Mouse (Mus musculus): ENCODE results near the gene Gng8. TPM values are rescaled to one million over a fixed set of nuclear protein-coding genes. Genes with fewer than 3 reads are reported as not detected.

Gng8 gene
- polyA plus RNA-seq, 1 experiment from 2014 or later = 7.3 TPM

DNA sequence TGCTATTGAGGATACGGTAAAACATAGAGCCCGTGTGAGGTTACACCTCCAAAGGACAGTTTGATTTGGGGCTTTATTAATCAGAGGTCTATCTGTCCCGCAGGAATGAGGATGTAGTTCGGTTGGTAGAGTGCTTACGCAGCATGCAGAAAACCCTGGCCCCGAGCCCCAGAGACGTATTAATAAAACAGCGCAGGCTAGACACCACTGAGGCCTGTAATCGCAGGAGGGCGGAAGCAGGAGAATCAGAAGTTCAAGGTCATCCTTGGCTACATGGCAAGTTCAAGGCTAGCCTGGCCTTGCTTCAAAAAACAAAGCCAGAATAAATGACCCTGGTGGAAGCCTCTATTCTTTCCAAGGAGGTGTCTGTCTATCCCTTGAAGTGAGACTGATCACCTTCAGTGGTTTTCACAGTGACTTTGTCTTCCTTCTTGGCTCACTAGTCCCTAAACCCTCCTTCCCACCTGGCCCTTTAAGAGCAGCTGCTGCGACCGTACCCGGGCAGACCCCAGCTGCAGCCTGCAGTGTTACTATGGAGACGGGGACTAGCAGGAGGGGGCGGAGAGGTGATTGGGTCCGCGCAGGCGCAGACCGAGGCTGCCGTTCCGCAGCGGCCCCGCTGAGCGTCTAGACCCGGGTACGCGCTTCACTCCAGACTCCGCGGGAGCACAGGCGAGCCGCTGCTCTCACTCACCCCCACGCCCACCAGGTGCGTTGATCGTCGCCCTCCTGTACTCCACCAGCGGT, 52.6 kb downstream of the Gng8 start, which contains the start of gene Pnmal2:
Pnmal2 (plus strand) TSS at position 622 of the 747 bp plus-strand sequence.
- WGBS = 14% methylated on average over 36 of the region's 36 CpGs
- TF ChIP-seq CTCF (IDR thresholded peaks at IDR 0.05; ENCODE audit: low read depth) = no peak
- Histone ChIP-seq H3K9me3 (replicated peaks; ENCODE audit: low read length) (no peaks in the 10 kb centered on the region), H3K36me3 (ENCODE audit: insufficient read depth, low read length) (no peaks in the 10 kb centered on the region), H3K4me3 (replicated peaks; ENCODE audit: low read depth, low read length) (peak within 1 kb of the TSS; percentile 48), H3K27me3 (ENCODE audit: insufficient read depth, low read length) (peaks cover 25% of the 10 kb centered on the region), H3K4me2 (ENCODE audit: low read length) (peak within 1 kb of the TSS; percentile 73), H3K27ac (no peak within 1 kb of the TSS; the same call in 1 of the 2 replicates), H3K9ac (ENCODE audit: low read depth, low read length) (peak within 1 kb of the TSS; percentile 74), H3K4me1 (replicated peaks; ENCODE audit: insufficient read depth, low read length) (peaks cover 37% of the 10 kb centered on the region)
- DNase-seq (ENCODE audit: low spot score) (peak; percentile 97), ATAC-seq (replicated peaks; ENCODE audit: low FRiP score, low read depth) (peak; percentile 86)

DNA sequence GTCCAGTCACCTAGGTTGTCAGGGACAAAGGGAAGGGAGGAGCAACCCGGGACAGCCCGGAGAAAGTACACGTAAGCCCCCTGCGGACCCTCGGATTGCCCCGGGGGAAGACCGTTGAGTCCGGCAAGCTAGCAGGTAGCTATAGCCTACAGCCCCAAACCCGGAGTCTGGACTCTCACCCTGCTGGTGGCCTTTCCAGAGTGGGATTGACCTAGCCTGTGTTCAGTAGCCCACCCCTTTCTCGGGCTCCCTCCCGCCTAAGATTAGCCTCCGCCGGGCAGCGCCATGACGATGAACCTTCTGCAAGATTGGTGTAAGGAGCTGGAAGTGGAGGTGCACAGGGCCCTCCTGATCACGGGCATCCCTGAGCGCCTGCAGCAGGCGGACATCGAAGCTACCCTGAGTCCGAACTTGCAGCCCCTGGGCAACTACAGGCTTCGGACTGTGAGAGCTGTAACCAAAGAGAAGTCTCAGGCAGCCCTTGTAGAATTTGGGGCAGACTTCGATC, 53.3 kb downstream of the Gng8 start:
- H3K4me3 ChIP-seq (replicated peaks; ENCODE audit: low read depth, low read length) = peak overlapping the region; percentile 48
- no peaks in the 10 kb centered on the region for H3K9me3 ChIP-seq (replicated peaks; ENCODE audit: low read length)
- H3K9ac ChIP-seq (ENCODE audit: low read depth, low read length) = peak overlapping the region; percentile 74
- peak overlapping the region; percentile 73 for H3K4me2 ChIP-seq (ENCODE audit: low read length)
- H3K27me3 ChIP-seq (ENCODE audit: insufficient read depth, low read length) = peaks cover 30% of the 10 kb centered on the region
- H3K4me1 ChIP-seq (replicated peaks; ENCODE audit: insufficient read depth, low read length) = peaks cover 37% of the 10 kb centered on the region
- 3% methylated on average over 22 of the region's 22 CpGs for WGBS
- no peak for DNase-seq (ENCODE audit: low spot score)
- no peak for TF ChIP-seq CTCF (IDR thresholded peaks at IDR 0.05; ENCODE audit: low read depth)
- H3K27ac ChIP-seq = no peak overlapping the region; the same call in 1 of the 2 replicates
- peak; percentile 37 for ATAC-seq (replicated peaks; ENCODE audit: low FRiP score, low read depth)
- H3K36me3 ChIP-seq (ENCODE audit: insufficient read depth, low read length) = no peaks in the 10 kb centered on the region

Other genes with a start within 250 kb of the Gng8 start
- not detected in 2 replicates for gene Ceacam15, start 216.1 kb upstream of the Gng8 start, polyA plus RNA-seq (2015; fragmentation: Nextera tagmentation; extraction: Ambion mirVana)
- not detected in 2 replicates for gene Ceacam9, start 169.9 kb upstream of the Gng8 start, polyA plus RNA-seq (2015; fragmentation: Nextera tagmentation; extraction: Ambion mirVana)
- 262 and 263 TPM in 2 replicates for gene Ap2s1, start 153.4 kb upstream of the Gng8 start, polyA plus RNA-seq (2015; fragmentation: Nextera tagmentation; extraction: Ambion mirVana)
- gene Slc1a5, start 110.4 kb upstream of the Gng8 start, polyA plus RNA-seq (2015; fragmentation: Nextera tagmentation; extraction: Ambion mirVana) = 49.0 and 55.8 TPM in 2 replicates
- gene Strn4, start 75.9 kb upstream of the Gng8 start, polyA plus RNA-seq (2015; fragmentation: Nextera tagmentation; extraction: Ambion mirVana) = 65.4 and 71.2 TPM in 2 replicates
- 31.0 and 32.0 TPM in 2 replicates for gene Fkrp, start 75.1 kb upstream of the Gng8 start, polyA plus RNA-seq (2015; fragmentation: Nextera tagmentation; extraction: Ambion mirVana)
- gene Prkd2, start 48.9 kb upstream of the Gng8 start, polyA plus RNA-seq (2015; fragmentation: Nextera tagmentation; extraction: Ambion mirVana) = 12.8 and 15.1 TPM in 2 replicates
- gene Dact3, start 16.5 kb upstream of the Gng8 start, polyA plus RNA-seq (2015; fragmentation: Nextera tagmentation; extraction: Ambion mirVana) = 3.7 and 4.3 TPM in 2 replicates
- gene Ptgir, start 14.7 kb downstream of the Gng8 start, polyA plus RNA-seq (2015; fragmentation: Nextera tagmentation; extraction: Ambion mirVana) = 2.2 and 2.3 TPM in 2 replicates
- gene Calm3, start 32.3 kb downstream of the Gng8 start, polyA plus RNA-seq (2015; fragmentation: Nextera tagmentation; extraction: Ambion mirVana) = 134 and 136 TPM in 2 replicates
- 7.0 and 8.1 TPM in 2 replicates for gene Pnmal2, start 52.9 kb downstream of the Gng8 start, polyA plus RNA-seq (2015; fragmentation: Nextera tagmentation; extraction: Ambion mirVana)
- 0.28 and 0.33 TPM in 2 replicates for gene Pnmal1, start 67.9 kb downstream of the Gng8 start, polyA plus RNA-seq (2015; fragmentation: Nextera tagmentation; extraction: Ambion mirVana)
- 0.09 and 0.13 TPM in 2 replicates for gene Gm42372, start 91.3 kb downstream of the Gng8 start, polyA plus RNA-seq (2015; fragmentation: Nextera tagmentation; extraction: Ambion mirVana)
- gene Ccdc8, start 100.9 kb downstream of the Gng8 start, polyA plus RNA-seq (2015; fragmentation: Nextera tagmentation; extraction: Ambion mirVana) = 15.7 and 16.9 TPM in 2 replicates
- gene Ppp5c, start 136.1 kb downstream of the Gng8 start, polyA plus RNA-seq (2015; fragmentation: Nextera tagmentation; extraction: Ambion mirVana) = 82.0 and 95.4 TPM in 2 replicates
- 5.1 and 6.1 TPM in 2 replicates for gene Hif3a, start 170.6 kb downstream of the Gng8 start, polyA plus RNA-seq (2015; fragmentation: Nextera tagmentation; extraction: Ambion mirVana)
- gene Psg16, start 182.3 kb downstream of the Gng8 start, polyA plus RNA-seq (2015; fragmentation: Nextera tagmentation; extraction: Ambion mirVana) = 0.07 TPM in 1 of 2 replicates, not detected in the other

Measured in kidney, postnatal 0 days (tissue).